Mouse (Mus musculus) layer of hippocampus, postnatal 25 days (tissue): ENCODE measurements at regions not wholly inside any gene's neighbourhood (a gene's known extent, or its start where the extent isn't known, plus 50 kb on each side); places are given as distances from the start of the nearest gene placed in this dataset.
A peak's percentile ranks its signal among the peaks of the same experiment; 100 is the strongest.

ENCODE experiments used
- DNase-seq, 2 experiments: peaks; one replicate each; pipeline ENCODE4 v3.0.0; 2022; ENCODE audit warnings: mixed read lengths in 2 of 2, low spot score in 1 of 2; ENCODE audit errors: extremely low spot score in 1 of 2

- DNase-seq, result no peak
Measured at GRCm38 (mm10) chr2:167848468-167849440, 83.1 kb upstream of the Ptpn1 start.

- no peak for DNase-seq
Measured at GRCm38 (mm10) chr2:167847281-167848077, 84.4 kb upstream of the Ptpn1 start.

DNA sequence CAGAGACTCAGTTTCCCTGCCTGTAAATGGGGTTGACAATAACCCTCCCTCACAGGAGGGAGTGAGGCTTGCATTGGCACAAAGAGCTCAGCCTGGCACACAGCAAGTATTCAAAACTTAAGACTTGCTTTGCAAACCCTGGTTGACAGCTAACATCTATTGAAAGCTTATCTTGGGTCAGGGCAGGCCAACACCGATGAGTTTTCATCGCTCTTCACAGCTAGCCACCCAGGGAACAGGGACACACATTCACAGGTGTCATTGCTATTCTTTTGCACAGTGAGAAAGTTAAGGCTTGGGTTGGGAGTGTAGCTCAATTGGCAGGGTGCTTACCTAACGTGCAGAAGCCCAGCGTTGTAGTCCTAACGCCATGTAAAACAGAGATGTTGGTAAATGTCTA lies 86.5 kb upstream of the Ptpn1 start:
- no peak for DNase-seq

- no peak for DNase-seq
Measured at GRCm38 (mm10) chr2:167844556-167844955, 87.3 kb upstream of the Ptpn1 start.

DNA sequence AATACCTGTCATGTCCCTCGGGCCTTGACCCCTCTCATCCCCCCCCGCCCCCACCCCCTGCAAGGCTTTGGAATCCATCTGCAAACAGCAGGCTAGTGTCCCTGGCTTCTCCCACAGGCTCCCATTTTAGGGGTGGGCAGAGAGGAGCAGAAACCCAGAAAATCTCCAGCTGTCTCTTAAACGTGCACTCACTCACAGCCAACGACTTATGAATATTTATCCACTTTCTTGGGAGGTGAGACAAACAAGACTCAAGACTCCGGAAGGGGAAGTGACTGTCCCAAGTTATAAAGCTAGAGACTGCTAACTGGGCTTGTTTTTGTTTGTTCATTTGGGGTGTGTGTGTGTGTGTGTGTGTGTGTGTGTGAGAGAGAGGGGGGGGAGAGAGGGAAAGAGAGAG lies 87.9 kb upstream of the Ptpn1 start:
- no peak for DNase-seq

GRCm38 (mm10) chr2:167842993-167843392 lies 88.9 kb upstream of the Ptpn1 start:
- no peak for DNase-seq

DNA sequence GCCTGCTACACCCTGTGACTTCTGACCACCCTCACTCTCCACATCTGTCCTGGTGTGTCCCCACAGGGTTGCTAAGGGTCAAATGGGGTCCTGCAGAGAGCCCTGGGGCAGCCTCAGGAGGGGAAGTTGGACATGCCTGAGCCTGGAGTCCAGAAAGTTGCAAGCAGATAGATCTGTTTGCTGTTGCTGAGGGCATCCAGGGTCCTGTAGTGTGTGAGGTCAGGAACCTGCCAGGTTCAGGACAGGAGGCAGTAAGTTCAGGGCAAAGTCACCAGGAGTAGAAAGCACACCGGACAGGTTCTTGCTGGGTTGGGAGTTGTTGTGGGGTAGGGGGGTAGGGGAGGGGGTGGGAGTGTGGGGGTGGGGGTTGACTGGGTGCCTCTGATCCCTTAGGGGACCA lies 89.4 kb upstream of the Ptpn1 start:
- DNase-seq, result no peak

- DNase-seq, result no peak
Measured at GRCm38 (mm10) chr2:167841339-167842240, 90.3 kb upstream of the Ptpn1 start.

- DNase-seq, result no peak
Measured at GRCm38 (mm10) chr2:167840344-167840743, 91.5 kb upstream of the Ptpn1 start.

GRCm38 (mm10) chr2:167839324-167839981 lies 92.4 kb upstream of the Ptpn1 start:
- DNase-seq, result no peak

GRCm38 (mm10) chr2:167837596-167837995 lies 94.3 kb upstream of the Ptpn1 start:
- no peak for DNase-seq

- no peak for DNase-seq
Measured at GRCm38 (mm10) chr2:167836611-167837010, 95.2 kb upstream of the Ptpn1 start.

DNA sequence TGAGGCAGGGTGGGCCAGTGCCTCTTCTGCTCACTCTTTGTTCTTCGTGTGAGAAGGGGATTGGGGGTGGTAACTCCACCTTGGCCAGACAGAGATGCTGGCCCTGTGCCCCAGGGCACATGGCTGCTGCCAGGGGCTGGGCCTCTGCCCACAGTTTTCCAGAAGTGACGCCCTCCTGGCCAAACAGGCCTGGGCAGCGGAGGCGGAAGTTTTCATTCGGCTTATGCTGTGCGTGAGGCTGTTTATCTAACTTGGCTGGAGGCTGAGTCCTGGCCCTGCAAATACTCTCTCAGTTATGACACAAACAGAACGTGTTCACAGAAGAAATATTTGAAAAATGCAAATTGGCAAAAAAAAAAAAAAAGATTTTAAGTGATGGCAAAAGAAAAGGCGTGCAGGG lies 97.3 kb upstream of the Ptpn1 start:
- DNase-seq, result peak in 1 of 2 experiments; percentile 26

DNA sequence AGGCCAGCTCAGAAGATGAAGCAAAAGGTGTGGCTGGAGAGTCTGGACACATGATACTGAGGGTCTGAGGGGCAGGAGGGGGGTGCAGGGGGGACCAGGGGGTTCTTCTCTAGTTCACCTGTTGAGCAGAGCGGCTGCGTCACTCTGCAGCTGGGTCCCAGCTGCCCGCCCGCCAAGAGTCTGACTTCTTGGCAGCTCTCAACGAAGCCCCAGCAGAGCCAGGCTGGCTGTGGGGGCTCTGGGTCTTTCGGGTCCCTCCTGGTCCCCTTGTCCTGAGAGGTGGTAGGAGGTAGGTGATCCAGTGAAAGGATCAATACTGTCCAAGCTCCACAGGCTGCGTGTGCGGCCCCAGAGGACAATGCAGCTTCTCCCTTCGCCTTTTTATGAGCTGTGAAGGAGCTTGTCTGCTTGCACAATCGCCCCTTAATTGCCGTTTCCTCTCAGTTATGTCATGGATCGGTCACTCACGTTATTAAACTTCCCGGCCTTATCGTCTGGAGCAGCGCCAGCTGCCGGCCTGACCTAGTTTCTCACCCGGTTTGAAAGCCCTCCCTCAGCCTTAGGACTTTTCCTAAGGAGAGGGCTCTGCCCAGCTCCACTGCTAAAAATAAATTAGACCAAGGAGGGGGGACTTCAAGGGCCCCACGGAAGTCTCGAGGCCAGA lies 98.4 kb upstream of the Ptpn1 start:
- DNase-seq, result no peak

- no peak for DNase-seq
Measured at GRCm38 (mm10) chr2:167831076-167832039, 100.5 kb upstream of the Ptpn1 start.

GRCm38 (mm10) chr2:167828258-167828657 lies 103.6 kb upstream of the Ptpn1 start:
- DNase-seq, result no peak

DNA sequence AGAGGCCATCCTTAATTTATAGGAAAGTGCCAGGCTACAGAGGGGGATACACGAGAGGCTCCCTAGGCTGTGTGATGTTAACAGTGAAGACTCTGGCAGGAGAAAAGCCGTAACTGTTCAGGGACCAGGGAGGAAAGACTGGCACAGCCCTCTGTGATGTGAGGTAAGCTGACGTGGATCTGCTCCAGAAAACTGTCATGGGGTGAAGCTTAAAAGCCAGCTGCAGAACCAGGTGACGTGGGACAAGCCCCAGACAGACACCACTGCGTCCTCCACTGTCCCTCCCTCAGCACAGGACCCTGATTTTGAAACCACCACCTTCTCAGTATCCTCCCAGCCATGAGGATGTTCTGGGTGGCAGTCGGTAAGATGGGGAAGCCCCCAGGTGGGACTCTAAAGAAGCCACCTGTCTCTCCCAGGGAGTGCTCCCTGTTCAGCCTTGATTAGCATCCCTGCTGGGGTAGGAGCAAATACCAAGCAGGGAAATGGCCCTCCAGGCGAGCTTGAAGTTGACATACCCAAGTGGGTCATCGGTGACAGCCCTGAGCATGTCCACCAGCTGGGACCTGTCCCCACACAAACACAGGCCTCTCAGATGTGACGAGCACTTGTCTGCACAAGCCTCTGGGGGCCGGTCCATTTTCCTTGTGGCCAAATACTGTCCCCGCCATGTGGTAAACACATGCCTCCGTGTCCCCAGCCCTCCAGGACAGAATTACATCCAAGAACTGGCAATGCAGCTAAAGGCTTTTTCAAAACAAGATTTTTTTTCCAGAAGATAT lies 104.7 kb upstream of the Ptpn1 start:
- DNase-seq, result no peak
